Mouse (Mus musculus) limb, embryonic 12.5 days (tissue): ENCODE data around the gene B430305J03Rik. TPM values are rescaled to one million over a fixed set of nuclear protein-coding genes. Genes with fewer than 3 reads are reported as not detected.

ENCODE experiments used
- ATAC-seq: fragments of 200-750 bp; cut with Nextera tagmentation; 2 replicates; pipeline ENCODE4 v1.8.0; 2017; ENCODE audit warnings: low read depth, moderate TSS enrichment; ENCODE audit not compliant: insufficient number of reproducible peaks, insufficient read depth, low FRiP score, low TSS enrichment
- H3K27ac ChIP-seq: fragments of 300-500 bp; sonication (generic); 2 replicates; pipeline ENCODE4 v1.5.1; 2016; ENCODE audit warnings: mild to moderate bottlenecking, moderate library complexity
- H3K27me3 ChIP-seq: fragments of 300-500 bp; sonication (generic); 2 replicates; pipeline ENCODE4 v1.6.1; 2016; ENCODE audit warnings: mild to moderate bottlenecking, moderate library complexity
- H3K36me3 ChIP-seq: fragments of 300-500 bp; sonication (generic); 2 replicates; pipeline ENCODE4 v1.6.1; 2016; ENCODE audit warnings: mild to moderate bottlenecking, moderate library complexity
- H3K4me1 ChIP-seq: fragments of 300-500 bp; sonication (generic); replicated peaks from 2 replicates; pipeline ENCODE4 v1.6.1; 2016
- H3K4me2 ChIP-seq: fragments of 300-500 bp; sonication (generic); 2 replicates; pipeline ENCODE4 v1.6.1; 2016; ENCODE audit warnings: mild to moderate bottlenecking, moderate library complexity
- H3K4me3 ChIP-seq: fragments of 300-500 bp; sonication (generic); replicated peaks from 2 replicates; pipeline ENCODE4 v1.5.1; 2016; ENCODE audit warnings: mild to moderate bottlenecking
- H3K9ac ChIP-seq: fragments of 300-500 bp; sonication (generic); replicated peaks from 2 replicates; pipeline ENCODE4 v1.6.1; 2016; ENCODE audit warnings: mild to moderate bottlenecking, moderate library complexity
- H3K9me3 ChIP-seq: fragments of 300-500 bp; sonication (generic); 2 replicates; pipeline ENCODE4 v1.6.1; 2016; ENCODE audit warnings: mild to moderate bottlenecking, moderate library complexity
- WGBS: fragments of 180-500 bp; shearing (Covaris S2); methylation state at CpG from one replicate; pipeline ENCODE4 v1.1.7; 2016; 5-methylcytosine and 5-hydroxymethylcytosine counted together
- polyA plus RNA-seq: library from polyadenylated mRNA; unstranded; fragments of >200 nt; fragmentation: Nextera tagmentation; extraction: Ambion mirVana; gene quantifications from 2 replicates; pipeline ENCODE4 v1.2.1, GENCODE M21; 2016

B430305J03Rik gene
- polyA plus RNA-seq, 1 experiment from 2014 or later, result not detected

- Histone ChIP-seq H3K4me1 (no peaks in the 10 kb centered on the region; the same call in 1 of the 2 replicates), H3K27me3 (no peaks in the 10 kb centered on the region), H3K4me2 (no peak overlapping the region), H3K9ac (no peak overlapping the region), H3K9me3 (no peaks in the 10 kb centered on the region), H3K36me3 (no peaks in the 10 kb centered on the region), H3K4me3 (no peak overlapping the region), H3K27ac (no peak overlapping the region)
- ATAC-seq, result no peak
- 77% methylated on average over 4 of the region's 4 CpGs for WGBS
These were observed 17.6 kb downstream of the B430305J03Rik start for GRCm38 (mm10) chr3:61348036-61348614.

GRCm38 (mm10) chr3:61345636-61346035 is 20.1 kb downstream of the B430305J03Rik start:
- Histone ChIP-seq H3K4me2 (no peak overlapping the region), H3K4me1 (no peaks in the 10 kb centered on the region; the same call in 1 of the 2 replicates), H3K9ac (no peak overlapping the region), H3K27ac (no peak overlapping the region), H3K36me3 (no peaks in the 10 kb centered on the region), H3K4me3 (no peak overlapping the region), H3K27me3 (no peaks in the 10 kb centered on the region), H3K9me3 (no peaks in the 10 kb centered on the region)
- WGBS, result 28% methylated on average over 1 of the region's 1 CpGs
- ATAC-seq, result no peak

- 88% methylated on average over 7 of the region's 7 CpGs for WGBS
- Histone ChIP-seq H3K36me3 (no peaks in the 10 kb centered on the region), H3K9ac (no peak overlapping the region), H3K4me3 (no peak overlapping the region), H3K27ac (no peak overlapping the region), H3K27me3 (no peaks in the 10 kb centered on the region), H3K4me1 (no peaks in the 10 kb centered on the region; the same call in 1 of the 2 replicates), H3K4me2 (no peak overlapping the region), H3K9me3 (no peaks in the 10 kb centered on the region)
- no peak for ATAC-seq
These were observed 21.7 kb downstream of the B430305J03Rik start for GRCm38 (mm10) chr3:61344031-61344430.

- Histone ChIP-seq H3K4me3 (no peak overlapping the region), H3K9me3 (no peaks in the 10 kb centered on the region), H3K27me3 (no peaks in the 10 kb centered on the region), H3K4me2 (no peak overlapping the region), H3K27ac (no peak overlapping the region), H3K4me1 (no peaks in the 10 kb centered on the region; the same call in 1 of the 2 replicates), H3K36me3 (no peaks in the 10 kb centered on the region), H3K9ac (no peak overlapping the region)
- ATAC-seq, result no peak
- 81% methylated on average over 5 of the region's 5 CpGs for WGBS
These were observed 25.4 kb downstream of the B430305J03Rik start for GRCm38 (mm10) chr3:61340321-61340720.

GRCm38 (mm10) chr3:61337230-61337629 is 28.5 kb downstream of the B430305J03Rik start:
- WGBS, result 72% methylated on average over 3 of the region's 3 CpGs
- no peaks in the 10 kb centered on the region for H3K4me1 ChIP-seq
- no peaks in the 10 kb centered on the region for H3K27me3 ChIP-seq
- H3K36me3 ChIP-seq, result no peaks in the 10 kb centered on the region
- H3K27ac ChIP-seq, result no peak overlapping the region
- H3K4me3 ChIP-seq, result no peak overlapping the region
- no peaks in the 10 kb centered on the region for H3K9me3 ChIP-seq
- ATAC-seq, result no peak
- H3K9ac ChIP-seq, result no peak overlapping the region
- no peak overlapping the region for H3K4me2 ChIP-seq

GRCm38 (mm10) chr3:61336205-61336604 is 29.5 kb downstream of the B430305J03Rik start:
- Histone ChIP-seq H3K27me3 (no peaks in the 10 kb centered on the region), H3K4me2 (no peak overlapping the region), H3K36me3 (no peaks in the 10 kb centered on the region), H3K9ac (no peak overlapping the region), H3K4me3 (no peak overlapping the region), H3K27ac (no peak overlapping the region), H3K9me3 (no peaks in the 10 kb centered on the region), H3K4me1 (no peaks in the 10 kb centered on the region)
- 60% methylated on average over 2 of the region's 2 CpGs for WGBS
- ATAC-seq, result no peak

- Histone ChIP-seq H3K4me3 (no peak overlapping the region), H3K9me3 (no peaks in the 10 kb centered on the region), H3K36me3 (no peaks in the 10 kb centered on the region), H3K27me3 (no peaks in the 10 kb centered on the region), H3K9ac (no peak overlapping the region), H3K27ac (no peak overlapping the region), H3K4me1 (no peaks in the 10 kb centered on the region), H3K4me2 (no peak overlapping the region)
- WGBS, result 79% methylated on average over 6 of the region's 6 CpGs
- ATAC-seq, result no peak
These were observed 44.1 kb downstream of the B430305J03Rik start for GRCm38 (mm10) chr3:61321632-61322031.

GRCm38 (mm10) chr3:61320031-61320430 is 45.7 kb downstream of the B430305J03Rik start:
- no peak overlapping the region for H3K4me2 ChIP-seq
- no peak overlapping the region for H3K9ac ChIP-seq
- H3K9me3 ChIP-seq, result no peaks in the 10 kb centered on the region
- H3K27me3 ChIP-seq, result no peaks in the 10 kb centered on the region
- no peak overlapping the region for H3K27ac ChIP-seq
- H3K4me1 ChIP-seq, result no peaks in the 10 kb centered on the region; the same call in 1 of the 2 replicates
- no peak overlapping the region for H3K4me3 ChIP-seq
- no peaks in the 10 kb centered on the region for H3K36me3 ChIP-seq
- 65% methylated on average over 2 of the region's 2 CpGs for WGBS
- ATAC-seq, result no peak

- Histone ChIP-seq H3K4me2 (no peak overlapping the region), H3K36me3 (no peaks in the 10 kb centered on the region), H3K4me3 (no peak overlapping the region), H3K27ac (no peak overlapping the region), H3K9me3 (no peaks in the 10 kb centered on the region), H3K4me1 (no peaks in the 10 kb centered on the region; the same call in 1 of the 2 replicates), H3K9ac (no peak overlapping the region), H3K27me3 (no peaks in the 10 kb centered on the region)
- ATAC-seq, result no peak
- 76% methylated on average over 2 of the region's 2 CpGs for WGBS
These were observed 50.7 kb downstream of the B430305J03Rik start for GRCm38 (mm10) chr3:61315002-61315401.

Other genes starting within 250 kb of the B430305J03Rik start
- 12.2 and 12.9 TPM in 2 replicates for gene Rap2b, start 4.3 kb downstream of the B430305J03Rik start, polyA plus RNA-seq